Mouse (Mus musculus): ENCODE results near the gene Dnaja3.

Gene Dnaja3

DNA sequence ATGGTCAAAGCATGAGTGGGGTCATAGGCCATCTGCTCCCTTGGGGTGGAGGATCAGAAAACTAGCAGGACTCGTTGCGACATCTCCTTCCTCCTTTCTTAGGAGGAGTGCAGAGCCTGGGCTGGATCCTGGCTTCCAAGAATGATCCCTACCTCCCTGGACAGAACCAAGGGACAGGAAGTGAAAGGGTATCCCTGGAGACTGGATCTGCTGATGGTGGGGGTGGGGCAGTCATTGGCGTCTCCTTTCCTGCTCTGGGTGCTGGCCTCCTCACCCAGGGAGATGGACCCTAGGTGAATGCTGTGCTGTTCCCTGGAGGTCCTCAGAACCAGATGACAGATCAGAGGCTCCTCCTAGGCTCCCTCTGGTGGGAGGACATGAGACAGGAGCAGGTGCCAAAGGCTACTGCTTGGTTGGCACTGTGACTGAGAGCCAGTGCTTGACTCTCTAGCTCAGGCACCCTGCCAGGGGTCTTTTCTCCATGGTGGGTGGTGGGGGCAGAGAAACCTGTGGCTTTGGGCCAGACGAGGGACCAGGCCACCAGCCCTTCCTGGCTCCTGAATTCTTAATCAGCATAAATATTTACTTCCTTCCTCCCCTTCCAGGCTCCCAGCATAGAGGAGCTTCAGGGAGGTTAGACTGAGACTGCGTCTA lies 33.2 kb upstream of the Dnaja3 start:
- no peak for DNase-seq (ENCODE audit: low read depth, low spot score)

DNA sequence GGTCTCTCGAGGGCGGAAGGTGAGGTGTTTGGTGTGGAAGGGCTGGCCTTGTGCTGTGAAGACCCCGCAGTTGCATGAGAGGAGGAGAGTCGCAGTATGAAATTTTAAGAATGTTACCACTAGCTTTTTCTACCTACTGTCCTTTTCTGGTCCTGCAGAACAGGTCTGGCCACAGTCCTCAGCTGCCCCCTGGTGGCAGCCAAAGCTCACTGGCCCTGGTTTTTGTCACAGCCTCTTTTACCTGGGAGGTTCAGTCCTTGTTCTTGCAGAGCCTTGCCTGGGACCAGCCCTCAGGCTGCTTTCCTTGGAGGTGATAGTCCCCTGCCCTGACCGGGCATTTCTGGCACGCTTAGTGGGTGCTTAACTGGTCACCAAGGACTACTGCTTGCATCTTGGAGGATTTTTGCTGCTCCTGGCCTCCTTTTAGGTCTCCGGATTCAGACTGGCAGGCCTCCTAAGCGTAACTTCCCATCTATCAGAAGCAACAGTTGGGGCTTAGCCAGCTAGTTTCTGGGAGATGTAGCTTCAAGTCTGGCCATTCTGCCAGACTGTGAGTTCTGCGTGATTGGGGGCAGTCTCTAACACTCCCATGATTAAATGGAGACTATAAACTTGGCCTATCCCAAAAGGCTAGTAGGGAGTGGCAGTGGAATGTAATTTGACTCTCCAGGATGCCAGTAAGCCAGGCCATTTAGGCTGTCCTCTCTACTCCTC lies 31.8 kb upstream of the Dnaja3 start:
- peak; percentile 50 for DNase-seq (ENCODE audit: low read depth, low spot score)

DNA sequence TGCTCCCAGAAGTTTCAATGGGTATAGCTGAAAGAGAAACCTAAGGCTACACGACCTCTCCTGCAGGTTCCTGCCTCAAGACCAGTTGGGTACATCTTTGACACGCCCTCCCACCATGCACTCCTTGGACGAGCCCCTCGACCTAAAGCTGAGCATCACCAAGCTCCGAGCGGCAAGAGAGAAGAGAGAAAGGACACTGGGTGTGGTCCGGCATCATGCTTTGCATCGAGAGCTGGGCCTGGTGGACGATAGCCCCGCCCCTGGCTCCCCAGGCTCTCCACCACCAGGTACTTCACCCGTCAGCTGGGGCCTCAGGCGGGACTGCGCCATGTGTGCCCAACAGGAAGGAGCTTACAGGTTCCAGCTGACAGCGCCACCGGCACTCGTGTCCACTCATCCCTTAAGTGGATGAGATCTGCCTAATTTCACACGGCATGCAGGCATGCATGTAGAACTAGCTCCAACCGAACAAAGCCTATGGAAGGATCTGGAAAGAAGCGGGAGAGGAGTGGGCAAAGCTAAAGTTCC lies 31.2 kb upstream of the Dnaja3 start:
- no peak for DNase-seq (ENCODE audit: low read depth, low spot score)

DNA sequence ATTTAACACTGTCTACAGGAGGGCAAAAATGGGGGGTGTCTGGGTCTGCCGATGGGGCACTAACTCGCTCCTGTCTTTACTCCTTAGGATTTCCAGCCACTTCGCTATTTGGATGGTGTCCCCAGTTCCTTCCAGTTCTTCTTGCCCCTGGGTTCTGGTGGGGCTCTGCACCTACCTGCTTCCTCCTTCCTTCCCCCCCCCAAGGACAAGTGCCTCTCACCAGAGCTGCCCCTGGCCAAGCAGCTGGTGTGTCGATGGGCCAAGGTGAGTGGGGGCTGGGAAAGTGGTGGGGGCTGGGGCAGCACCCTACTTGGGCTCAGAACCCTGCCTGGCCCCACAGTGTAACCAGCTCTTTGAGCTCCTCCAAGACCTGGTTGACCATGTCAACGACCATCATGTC lies 28.6 kb upstream of the Dnaja3 start:
- no peak for DNase-seq (ENCODE audit: low read depth, low spot score)

DNA sequence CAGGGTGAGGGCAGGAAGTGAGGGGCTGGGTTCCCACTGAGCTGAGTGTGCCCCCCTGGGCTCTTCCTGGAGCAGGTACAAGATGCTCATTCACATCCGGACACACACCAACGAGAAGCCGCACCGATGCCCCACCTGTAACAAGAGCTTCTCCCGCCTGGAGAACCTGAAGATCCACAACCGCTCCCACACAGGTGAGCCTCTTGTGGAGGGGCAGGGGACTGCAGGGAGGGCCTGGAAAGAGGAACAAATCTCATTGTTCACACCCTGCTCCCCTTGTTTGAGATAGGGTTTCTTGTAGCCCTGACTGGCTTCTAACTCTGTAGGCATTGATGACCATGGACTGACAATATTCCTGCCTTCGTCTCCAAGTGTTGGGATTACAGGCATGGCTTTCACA lies 28.1 kb upstream of the Dnaja3 start:
- DNase-seq (ENCODE audit: low read depth, low spot score), result no peak

DNA sequence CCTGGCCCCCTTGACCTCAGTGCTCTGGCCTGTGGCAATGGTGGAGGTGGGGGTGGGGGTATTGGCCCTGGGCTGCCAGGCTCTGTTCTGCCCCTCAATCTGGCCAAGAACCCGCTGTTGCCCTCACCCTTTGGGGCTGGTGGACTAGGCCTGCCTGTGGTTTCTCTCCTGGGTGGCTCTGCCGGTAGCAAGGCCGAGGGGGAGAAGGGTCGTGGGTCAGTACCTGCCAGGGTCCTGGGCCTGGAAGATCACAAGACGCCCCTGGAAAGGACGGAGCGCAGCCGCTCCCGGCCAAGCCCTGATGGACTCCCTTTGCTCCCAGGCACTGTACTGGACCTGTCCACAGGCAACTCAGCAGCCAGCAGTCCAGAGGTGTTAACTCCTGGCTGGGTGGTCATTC lies 26.1 kb upstream of the Dnaja3 start:
- DNase-seq (ENCODE audit: low read depth, low spot score), result no peak

DNA sequence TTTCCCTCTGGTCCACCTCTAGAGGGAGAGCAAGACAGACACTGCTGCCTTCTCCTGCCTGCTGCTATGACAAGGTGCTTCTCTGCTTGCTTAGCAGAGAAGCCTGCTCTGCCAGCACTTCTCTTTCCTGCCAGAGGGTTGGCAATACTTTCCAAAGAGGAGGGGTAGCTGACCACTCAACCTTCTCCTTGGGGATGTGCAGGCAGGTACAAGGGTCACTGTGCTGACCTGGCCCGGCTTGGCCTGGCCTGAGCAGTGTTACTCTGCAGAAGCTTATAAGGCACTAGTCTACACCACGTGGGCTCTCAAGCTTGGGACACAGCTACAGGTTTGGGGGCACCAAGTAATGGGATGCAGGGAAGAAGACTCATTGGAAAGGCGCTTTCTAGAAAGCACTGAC lies 25.1 kb upstream of the Dnaja3 start:
- no peak for DNase-seq (ENCODE audit: low read depth, low spot score)

DNA sequence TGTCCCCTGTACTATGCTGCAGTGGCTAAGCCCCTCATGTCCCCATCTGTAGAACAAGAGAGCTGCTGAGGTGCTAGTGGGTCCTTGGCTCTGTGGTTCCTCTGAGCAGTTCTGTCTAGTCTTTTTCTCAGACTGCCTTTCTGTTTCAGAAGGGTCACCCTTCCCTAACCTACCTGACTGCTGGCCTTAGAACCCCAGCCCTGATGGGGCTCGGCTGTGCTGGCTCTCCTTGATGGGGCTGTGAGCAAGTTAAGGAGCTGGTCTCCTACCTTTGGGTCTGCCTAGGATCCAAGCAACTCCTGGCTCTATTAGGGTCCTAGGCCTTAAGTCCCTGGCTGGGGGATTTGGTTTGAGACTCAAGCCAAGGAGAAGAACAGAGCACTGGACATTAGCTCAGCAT lies 24.5 kb upstream of the Dnaja3 start:
- no peak for DNase-seq (ENCODE audit: low read depth, low spot score)

DNA sequence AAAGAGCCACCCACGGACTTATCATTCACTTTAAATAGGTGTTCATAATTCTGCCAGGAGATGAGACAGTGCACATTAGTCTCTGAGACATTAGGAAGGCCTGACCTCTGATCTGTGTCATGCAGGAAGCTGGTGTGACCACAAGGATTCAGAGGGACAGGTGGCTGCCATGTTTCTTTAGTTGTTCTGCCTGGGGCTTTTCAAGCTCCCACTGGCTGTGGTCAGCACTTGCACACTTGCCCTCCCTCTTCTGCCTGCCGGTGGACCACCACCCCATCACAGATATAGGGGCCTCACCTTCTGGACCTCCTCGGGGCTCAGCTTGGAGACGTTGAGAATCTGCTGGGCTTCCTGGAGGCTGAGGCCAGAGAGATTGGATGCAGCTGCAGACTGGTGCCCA lies 23.0 kb upstream of the Dnaja3 start:
- DNase-seq (ENCODE audit: low read depth, low spot score), result no peak

DNA sequence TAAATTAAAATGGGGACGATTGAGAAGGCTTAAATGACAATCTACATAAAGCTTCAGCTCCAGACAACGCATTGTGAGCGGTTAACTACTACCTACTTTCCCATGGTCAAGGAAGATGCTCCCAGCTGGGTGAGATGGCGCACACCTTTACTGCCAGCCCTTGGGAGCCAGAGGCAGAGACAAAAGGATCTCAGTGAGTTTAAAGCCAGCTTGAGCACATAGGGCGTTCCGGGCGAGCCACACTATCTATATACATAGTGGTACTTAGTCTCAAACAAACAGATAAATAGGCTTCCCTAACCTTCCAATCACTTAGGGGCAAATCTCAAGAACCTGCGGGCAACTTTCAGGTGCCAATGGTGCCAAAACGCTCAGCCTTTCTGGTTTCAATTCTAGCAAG lies 15.7 kb upstream of the Dnaja3 start:
- no peak for DNase-seq (ENCODE audit: low read depth, low spot score)

DNA sequence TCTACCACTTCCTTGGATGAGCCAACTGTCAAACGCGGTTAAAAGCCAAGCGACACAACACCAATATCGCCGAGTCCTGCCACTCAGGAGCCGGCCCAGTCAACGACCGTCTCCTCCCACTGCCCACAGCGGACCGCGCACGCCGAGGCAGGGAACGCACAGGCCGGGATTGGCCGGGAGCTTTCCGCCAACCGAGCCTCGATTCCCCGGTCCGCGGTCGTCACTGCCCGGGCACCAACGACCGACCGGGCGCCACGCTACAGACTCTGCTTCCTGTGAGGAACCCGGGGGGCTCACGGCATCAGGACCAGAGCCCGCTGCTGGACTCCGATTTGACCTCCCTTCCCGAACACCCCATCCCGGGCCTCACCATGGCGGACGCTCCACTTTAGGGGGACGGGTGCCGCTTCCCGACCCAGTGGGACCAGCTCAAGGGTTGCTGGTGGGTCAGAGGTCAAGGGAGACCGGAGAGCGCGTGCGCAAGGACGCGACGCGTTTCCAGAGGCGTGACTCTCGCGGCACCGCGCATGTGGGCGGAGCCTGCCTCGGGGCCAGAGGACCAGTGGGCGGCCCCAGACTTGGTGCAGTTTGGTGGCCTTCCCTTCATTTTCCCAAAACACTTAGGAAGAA lies 15.2 kb upstream of the Dnaja3 start, which contains the start of gene Pam16:
Pam16 (minus strand) TSS at position 508 of the 630 bp plus-strand sequence.
- DNase-seq (ENCODE audit: low read depth, low spot score), result peak; percentile 75

DNA sequence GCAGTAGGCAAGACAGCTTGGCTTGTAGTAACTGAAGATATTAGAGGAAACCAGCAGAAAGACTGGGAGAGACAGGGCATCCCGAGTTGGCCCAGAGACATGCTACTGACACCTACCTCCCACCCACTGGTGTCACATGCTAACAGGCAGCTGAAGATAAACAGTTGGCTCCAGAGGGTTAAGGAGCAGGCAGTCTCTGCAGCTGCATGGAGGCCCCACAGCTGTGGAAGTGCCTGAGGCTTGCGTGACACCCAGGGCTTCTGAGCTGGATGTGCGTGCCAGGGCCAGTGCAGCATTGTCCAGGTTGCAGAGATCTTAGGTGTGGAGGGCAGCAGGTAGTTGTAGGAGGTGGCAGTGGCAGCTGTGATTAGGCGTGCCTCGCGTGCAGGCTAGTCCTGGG lies 12.7 kb upstream of the Dnaja3 start:
- DNase-seq (ENCODE audit: low read depth, low spot score), result no peak

DNA sequence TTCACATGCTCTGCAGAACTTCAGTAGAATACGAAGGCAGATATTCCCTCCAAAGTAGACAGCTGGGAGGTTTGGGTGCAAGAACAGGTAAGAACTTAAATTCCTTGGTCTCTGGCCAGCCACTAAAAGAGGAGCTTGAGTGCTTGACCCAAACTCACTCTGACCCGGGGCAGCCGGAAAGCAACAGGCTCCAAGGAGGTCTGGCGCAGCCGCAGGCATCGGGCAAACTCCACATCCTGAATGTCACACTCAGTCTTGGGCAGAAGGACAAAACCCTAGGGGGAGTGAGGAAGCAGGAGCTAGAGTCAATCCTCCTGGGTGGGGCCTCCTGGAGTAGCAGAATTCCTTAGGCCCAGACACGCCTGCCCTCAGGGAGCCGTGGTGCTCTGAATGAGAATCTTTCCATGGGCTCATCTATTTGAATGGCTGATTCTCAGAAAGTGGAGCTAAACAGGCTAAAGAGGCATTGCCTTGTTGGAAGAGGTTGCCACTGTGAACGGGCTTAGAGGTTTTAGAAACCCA lies 10.8 kb upstream of the Dnaja3 start:
- DNase-seq (ENCODE audit: low read depth, low spot score), result no peak

DNA sequence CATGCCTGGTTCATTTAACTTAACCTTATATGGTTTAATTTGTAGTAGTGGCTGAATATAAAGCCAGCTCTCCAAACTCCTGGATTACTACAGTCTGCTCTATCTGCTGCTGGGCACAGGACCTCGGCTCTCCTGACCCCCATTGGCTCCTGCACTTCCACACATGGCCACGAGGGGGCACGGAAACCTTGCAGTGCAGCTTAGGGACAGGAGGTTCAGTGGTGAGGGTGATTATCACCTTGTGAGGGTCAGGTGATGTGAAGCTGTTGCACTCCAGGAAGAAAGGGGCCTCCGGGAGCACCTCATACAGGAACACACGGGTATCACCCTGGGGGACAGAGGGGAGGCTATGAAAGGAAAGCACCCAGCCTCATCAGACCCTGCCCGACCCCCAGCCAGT lies 9.8 kb upstream of the Dnaja3 start:
- DNase-seq (ENCODE audit: low read depth, low spot score), result no peak

DNA sequence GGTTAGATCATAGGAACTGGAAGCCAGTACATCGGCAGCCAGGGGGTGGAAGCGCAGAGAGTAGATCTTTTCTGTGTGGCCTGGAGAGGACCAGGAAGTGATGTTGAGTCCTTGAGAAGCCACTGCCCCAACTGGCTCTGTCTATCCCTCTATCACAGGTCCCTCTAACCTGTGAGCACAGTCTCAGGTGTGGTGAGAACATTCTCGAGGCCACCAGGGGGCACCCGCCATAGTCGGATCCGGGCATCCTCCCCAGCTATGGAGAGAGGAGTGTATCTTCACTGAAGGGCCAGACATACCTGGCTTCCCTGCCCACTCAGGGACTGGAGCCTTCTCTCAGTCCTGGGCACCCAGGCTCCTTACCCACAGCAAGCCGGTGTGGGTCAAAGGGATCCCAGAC lies 7.7 kb upstream of the Dnaja3 start:
- DNase-seq (ENCODE audit: low read depth, low spot score), result no peak

DNA sequence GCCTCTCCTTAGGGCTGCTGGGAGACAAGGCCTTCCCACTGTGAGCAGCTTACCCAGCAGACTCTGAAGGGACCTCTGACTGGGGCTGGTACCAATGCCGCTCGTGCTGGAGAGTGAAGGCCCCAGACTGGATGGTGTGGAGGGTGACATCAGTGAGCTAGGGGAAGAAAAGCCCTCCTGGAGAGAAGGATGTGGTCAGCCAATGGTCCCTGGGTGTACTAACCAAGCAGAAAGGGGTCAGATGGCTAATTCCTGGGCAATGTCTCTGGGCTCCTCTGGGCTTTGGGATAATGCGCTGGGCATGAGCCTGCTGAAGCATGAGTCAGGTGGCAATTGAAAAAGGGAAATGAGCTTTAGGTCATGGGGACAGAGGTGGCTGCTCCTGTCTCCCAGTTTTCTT lies 6.1 kb upstream of the Dnaja3 start:
- DNase-seq (ENCODE audit: low read depth, low spot score), result no peak

DNA sequence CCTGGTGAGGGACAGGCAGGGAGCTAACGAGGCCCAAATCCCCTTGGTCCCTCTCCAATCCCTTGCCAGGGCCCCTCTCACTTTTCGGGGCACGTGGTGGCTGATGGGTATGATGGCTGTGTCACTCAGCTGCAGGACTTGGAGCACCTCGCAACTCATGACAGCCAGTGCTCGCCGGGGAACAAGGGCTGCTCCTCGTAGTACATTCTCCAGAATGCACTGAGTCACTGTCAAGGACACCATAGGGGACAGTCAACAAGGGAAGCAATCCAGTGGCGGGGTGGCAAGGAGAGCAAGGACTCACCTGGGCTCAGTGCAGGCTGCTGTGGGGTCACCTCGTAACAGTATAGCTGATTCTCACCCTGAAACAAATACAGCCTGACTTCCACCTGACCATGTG lies 5.1 kb upstream of the Dnaja3 start:
- DNase-seq (ENCODE audit: low read depth, low spot score), result no peak

DNA sequence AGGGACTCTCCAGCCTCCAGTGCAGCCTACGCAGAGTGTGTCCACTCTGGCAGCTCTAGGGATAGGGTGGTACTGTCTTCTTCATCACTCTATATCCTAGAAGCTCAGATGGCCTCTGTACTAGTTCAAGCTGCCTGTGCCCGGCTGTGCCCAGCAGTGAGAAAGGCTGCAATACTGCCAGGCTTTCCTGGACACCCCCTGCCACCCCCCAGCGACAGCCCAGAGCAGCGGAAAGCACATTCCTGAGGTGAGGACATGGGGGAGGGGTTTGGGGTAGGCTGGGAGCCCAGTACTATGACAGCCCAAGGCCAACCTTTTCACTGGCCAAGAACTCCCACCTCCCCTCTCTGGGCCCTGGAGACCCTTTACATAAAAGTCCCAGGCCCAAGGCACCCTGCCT lies 4.0 kb upstream of the Dnaja3 start:
- DNase-seq (ENCODE audit: low read depth, low spot score), result no peak

DNA sequence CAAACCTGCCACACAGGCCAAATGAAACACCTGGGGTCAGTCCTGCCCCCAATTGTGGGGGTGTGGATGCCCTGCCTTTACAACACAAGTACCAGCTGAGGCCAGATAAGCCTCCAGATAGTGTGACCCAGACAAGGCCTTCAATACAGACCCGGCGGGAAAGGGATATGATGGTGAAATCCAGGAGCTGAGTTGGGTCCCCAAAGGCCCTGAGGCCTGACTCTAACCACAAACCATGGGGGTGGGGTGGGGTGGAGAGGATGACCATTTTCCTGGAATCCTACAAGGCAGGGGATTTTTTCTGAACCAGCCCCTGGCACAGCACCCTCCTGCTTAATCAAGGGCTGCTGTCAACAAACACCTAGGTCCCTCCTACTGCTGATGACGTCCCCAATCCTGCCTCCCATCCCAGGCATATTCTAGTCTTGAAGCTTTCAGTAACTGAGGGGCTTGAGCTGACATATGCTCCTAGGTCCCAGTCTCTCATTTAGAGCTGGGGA lies 848 bp upstream of the Dnaja3 start:
- no peak for DNase-seq (ENCODE audit: low read depth, low spot score)

DNA sequence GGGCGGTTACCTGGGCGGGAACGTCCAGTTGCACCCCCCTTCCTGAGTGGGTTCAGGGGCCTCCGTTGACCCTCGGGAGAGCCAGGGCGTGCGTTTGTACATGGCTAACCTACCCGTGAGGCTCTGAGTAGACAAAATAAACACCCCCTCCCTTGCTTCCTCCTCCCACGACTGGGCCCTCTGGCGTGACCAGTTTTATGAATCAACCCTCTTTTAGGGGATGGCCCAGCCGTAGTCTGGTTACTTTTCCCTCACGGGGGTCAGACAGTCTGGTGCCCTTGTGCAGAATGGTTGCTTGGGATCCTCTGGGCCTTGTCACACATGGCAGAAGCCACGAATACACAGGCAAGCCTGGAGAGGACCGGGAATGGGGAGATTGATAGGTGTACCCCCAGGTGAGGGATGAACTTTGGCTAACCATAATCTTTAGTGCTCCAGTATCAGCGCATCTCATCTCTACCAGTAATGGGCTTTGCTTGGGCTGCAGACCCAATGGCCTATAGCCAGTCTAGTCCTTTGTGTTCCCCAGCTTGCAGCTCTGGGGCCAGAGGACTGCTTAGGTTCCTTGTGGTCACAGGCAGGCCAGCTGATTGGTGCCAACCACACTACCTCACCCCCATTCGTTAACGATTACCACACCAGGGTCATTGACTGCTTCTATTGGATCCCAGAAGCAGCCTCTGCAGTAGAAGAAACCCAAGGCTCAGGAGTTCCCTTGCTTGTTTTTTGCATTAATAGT lies 647 bp downstream of the Dnaja3 start:
- no peak for DNase-seq (ENCODE audit: low read depth, low spot score)

DNA sequence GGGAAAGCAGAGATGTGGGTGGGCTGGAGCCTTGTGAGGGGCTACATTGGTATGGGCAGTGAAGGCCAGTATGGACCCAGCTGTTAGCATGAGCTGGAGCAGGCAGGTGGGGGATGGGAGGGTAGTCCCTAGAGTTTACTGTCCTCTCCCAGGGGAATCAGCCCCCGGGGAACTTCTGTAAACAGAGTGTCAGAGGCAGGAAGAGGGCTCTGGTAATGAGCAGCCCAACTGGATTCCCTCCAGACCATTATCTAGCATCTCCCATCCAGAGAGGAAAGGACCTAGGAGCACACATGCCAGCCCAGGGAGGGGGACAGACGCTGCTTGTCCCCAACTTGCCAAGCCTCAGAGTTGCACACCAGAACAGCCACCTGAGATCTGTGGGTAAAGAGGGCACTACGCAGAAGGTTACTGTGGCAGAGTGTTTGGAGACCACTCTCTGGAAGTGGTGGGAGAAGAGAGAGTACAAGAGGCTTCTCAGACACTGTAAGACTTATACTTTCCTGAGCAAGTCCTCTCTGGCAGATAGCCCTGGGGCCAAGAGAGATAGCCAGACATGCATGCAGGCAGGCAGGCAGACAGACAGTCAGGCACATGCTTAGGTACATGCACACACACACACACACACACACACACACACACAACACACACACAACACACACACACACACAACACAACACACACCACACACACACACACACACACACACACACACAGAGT lies 1.5 kb downstream of the Dnaja3 start:
- DNase-seq (ENCODE audit: low read depth, low spot score), result no peak

Data from telencephalon, adult 2 months (tissue).